Mouse (Mus musculus): Measurements from ENCODE around the gene Dbx2. TPM values are rescaled to one million over a fixed set of nuclear protein-coding genes. Genes with fewer than 3 reads are reported as not detected.

Dbx2 gene
- 8.1 and 9.4 TPM in 2 replicates for polyA plus RNA-seq (2014; fragmentation: Nextera tagmentation; extraction: Ambion mirVana)

DNA sequence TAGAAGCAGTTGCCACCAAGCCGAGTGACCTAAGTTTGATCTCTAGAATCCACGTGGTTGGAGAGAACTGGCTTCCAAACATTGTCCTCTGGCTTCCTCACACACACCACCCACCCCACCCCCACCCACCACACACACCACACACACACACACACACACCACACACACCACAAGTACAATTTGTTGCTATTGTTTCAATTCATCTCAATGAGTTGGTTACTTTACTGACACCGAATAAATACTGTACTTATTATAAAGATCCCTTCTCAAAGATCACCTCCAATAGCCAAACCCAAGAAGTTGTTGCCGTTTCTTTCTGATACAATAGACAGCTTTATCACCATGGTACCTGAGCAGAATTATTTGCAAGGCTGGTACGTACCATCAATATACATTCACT lies at the start of gene Dbx2:
Dbx2 (minus strand) TSS at position 101 of the 400 bp plus-strand sequence.
- Histone ChIP-seq H3K4me2 (replicated peaks) (peak within 1 kb of the TSS; percentile 63), H3K27ac (no peak within 1 kb of the TSS), H3K4me1 (replicated peaks; ENCODE audit: control insufficient read depth, insufficient read depth, low read length) (peaks cover 10% of the 10 kb centered on the region; the same call in 1 of the 2 replicates), H3K9ac (no peak within 1 kb of the TSS), H3K9me3 (ENCODE audit: control insufficient read depth, low read length) (no peaks in the 10 kb centered on the region), H3K27me3 (ENCODE audit: control insufficient read depth, insufficient read depth, low read length) (peaks cover 76% of the 10 kb centered on the region), H3K4me3 (replicated peaks; ENCODE audit: low read length) (peak within 1 kb of the TSS; percentile 33; the same call in 1 of the 2 replicates), H3K36me3 (replicated peaks; ENCODE audit: control insufficient read depth, insufficient read depth) (no peaks in the 10 kb centered on the region)
- 88% methylated on average over 5 of the region's 5 CpGs for WGBS
- DNase-seq (ENCODE audit: low spot score) (no peak), ATAC-seq (ENCODE audit: low FRiP score) (no peak)

DNA sequence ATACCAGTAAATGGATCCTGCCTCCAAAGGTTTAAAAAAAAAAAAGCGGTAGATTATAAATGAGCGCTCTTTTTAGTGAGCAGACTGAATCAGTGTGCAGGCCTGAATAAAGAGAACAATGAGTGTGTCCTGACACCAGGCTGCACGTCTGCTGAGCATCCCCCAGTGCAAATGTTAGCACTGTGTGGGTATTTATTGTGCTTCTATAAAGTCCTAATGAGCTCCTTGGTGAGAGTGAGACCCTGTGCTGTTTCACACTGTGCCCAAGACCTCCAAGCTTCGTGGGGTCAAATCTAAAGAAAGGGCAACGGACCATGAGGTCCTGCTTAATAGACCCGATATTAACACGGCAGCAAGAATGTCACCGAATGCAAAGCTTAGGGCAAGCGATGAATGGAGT lies 46.4 kb upstream of the Dbx2 start:
- H3K4me2 ChIP-seq (replicated peaks): no peak overlapping the region
- no peak for ATAC-seq (ENCODE audit: low FRiP score)

DNA sequence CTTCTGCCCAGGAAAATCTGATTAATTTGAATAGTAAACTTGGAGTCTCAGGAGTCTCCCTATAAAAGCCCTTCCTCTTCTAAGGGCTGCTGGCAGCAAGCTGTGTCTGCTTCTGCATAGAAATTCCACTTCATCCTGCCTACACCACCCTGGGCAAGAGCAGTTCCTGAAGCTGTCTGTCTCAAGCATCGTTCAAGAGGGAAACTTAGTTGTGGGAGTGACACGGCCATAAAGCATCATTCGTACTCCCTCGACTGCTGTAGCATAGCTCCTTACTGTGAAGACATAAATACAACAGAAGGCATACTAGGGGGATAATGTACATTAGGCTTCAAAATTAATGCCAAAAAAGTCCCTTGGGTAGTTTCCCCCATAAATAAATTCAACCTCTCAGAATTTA lies 45.8 kb upstream of the Dbx2 start:
- Histone ChIP-seq H3K4me1 (replicated peaks; ENCODE audit: control insufficient read depth, insufficient read depth, low read length) (peaks cover 16% of the 10 kb centered on the region), H3K9ac (no peak overlapping the region), H3K27ac (no peak overlapping the region), H3K4me3 (replicated peaks; ENCODE audit: low read length) (no peak overlapping the region), H3K4me2 (replicated peaks) (no peak overlapping the region), H3K36me3 (replicated peaks; ENCODE audit: control insufficient read depth, insufficient read depth) (no peaks in the 10 kb centered on the region), H3K27me3 (ENCODE audit: control insufficient read depth, insufficient read depth, low read length) (peaks cover 58% of the 10 kb centered on the region), H3K9me3 (ENCODE audit: control insufficient read depth, low read length) (no peaks in the 10 kb centered on the region)
- no peak for DNase-seq (ENCODE audit: low spot score)
- WGBS: 17% methylated on average over 4 of the region's 4 CpGs
- ATAC-seq (ENCODE audit: low FRiP score): no peak

More for the DNA sequence above, 46.4 kb upstream of the Dbx2 start:
- Histone ChIP-seq H3K4me1 (replicated peaks; ENCODE audit: control insufficient read depth, insufficient read depth, low read length) (peaks cover 16% of the 10 kb centered on the region), H3K27ac (no peak overlapping the region), H3K9ac (no peak overlapping the region), H3K4me3 (replicated peaks; ENCODE audit: low read length) (no peak overlapping the region), H3K36me3 (replicated peaks; ENCODE audit: control insufficient read depth, insufficient read depth) (no peaks in the 10 kb centered on the region), H3K9me3 (ENCODE audit: control insufficient read depth, low read length) (no peaks in the 10 kb centered on the region), H3K27me3 (ENCODE audit: control insufficient read depth, insufficient read depth, low read length) (peaks cover 58% of the 10 kb centered on the region)
- 6% methylated on average over 9 of the region's 9 CpGs for WGBS
- DNase-seq (ENCODE audit: low spot score): no peak

DNA sequence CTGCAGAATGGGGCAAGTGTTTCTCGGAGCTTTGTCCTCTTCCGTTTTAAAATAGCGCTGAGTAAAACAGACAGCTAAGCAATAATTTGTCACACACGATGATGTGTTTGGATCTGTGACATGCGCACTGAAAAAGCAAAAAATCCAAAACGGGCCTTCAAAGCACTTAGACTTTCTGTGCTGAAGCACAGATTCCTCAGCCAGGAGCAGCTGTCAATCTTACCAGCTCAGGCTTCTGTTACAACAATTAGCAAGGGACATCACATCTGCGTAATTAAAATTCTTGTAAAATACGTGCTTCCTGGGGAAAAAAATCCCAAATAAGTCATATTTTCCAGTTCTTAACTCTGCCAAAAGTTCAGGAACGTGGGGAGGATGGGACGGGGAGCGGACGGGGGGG lies 43.6 kb upstream of the Dbx2 start:
- DNase-seq (ENCODE audit: low spot score) (no peak), ATAC-seq (ENCODE audit: low FRiP score) (no peak)
- Histone ChIP-seq H3K27ac (no peak overlapping the region), H3K36me3 (replicated peaks; ENCODE audit: control insufficient read depth, insufficient read depth) (no peaks in the 10 kb centered on the region), H3K9me3 (ENCODE audit: control insufficient read depth, low read length) (no peaks in the 10 kb centered on the region), H3K27me3 (ENCODE audit: control insufficient read depth, insufficient read depth, low read length) (peaks cover 63% of the 10 kb centered on the region), H3K4me2 (replicated peaks) (no peak overlapping the region), H3K4me1 (replicated peaks; ENCODE audit: control insufficient read depth, insufficient read depth, low read length) (peaks cover 16% of the 10 kb centered on the region), H3K4me3 (replicated peaks; ENCODE audit: low read length) (no peak overlapping the region), H3K9ac (no peak overlapping the region)
- whole genome bisulfite sequencing: 79% methylated on average over 12 of the region's 12 CpGs

DNA sequence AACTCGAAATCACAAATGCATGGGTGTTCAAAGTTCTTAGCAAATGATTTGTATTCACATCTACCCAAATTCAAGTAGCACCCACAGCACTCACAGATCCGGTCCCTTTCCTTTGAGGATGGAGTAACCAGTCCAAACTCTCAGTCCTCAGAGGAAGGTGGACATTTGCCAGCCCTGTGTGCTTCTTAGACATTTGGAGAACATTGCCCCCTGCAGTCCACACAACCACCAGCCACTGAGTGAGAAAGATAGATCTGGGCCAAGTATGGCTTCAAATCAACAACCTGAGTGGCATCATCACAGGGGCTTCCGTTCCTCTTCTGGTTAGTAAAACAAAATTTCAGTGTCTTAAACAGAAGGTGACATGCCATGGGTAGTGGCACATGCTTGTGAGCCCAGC lies 38.0 kb upstream of the Dbx2 start:
- no peaks in the 10 kb centered on the region for H3K36me3 ChIP-seq (replicated peaks; ENCODE audit: control insufficient read depth, insufficient read depth)
- DNase-seq (ENCODE audit: low spot score): no peak
- no peak for ATAC-seq (ENCODE audit: low FRiP score)
- 0 out of 2 replicates have a peak, but pooled peaks cover 7% of the 10 kb centered on the region for H3K4me1 ChIP-seq (replicated peaks; ENCODE audit: control insufficient read depth, insufficient read depth, low read length)
- peaks cover 7% of the 10 kb centered on the region for H3K9me3 ChIP-seq (ENCODE audit: control insufficient read depth, low read length)
- H3K4me3 ChIP-seq (replicated peaks; ENCODE audit: low read length): no peak overlapping the region
- no peak overlapping the region for H3K4me2 ChIP-seq (replicated peaks)
- whole genome bisulfite sequencing: 96% methylated on average over 3 of the region's 3 CpGs
- H3K9ac ChIP-seq: no peak overlapping the region
- H3K27me3 ChIP-seq (ENCODE audit: control insufficient read depth, insufficient read depth, low read length): peaks cover 47% of the 10 kb centered on the region
- no peak overlapping the region for H3K27ac ChIP-seq

DNA sequence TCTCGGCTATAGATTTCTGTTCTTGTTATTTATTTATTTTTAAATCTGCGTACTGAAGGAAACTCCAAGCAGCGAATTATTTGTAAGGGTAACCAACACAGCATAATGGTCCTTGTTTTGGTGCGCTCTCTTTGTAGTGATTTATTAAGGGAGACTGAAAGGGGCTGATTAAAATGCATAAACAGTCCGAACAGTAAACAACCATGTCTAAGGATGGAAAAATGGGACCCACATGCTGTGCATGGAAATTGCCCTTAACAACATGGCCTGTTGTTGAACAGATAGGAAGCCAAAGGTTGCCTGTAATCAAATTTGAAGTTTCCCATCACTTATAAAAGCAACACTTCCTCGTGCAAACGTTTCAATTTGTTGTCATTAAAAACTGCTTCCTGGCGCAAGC lies 35.8 kb upstream of the Dbx2 start:
- Histone ChIP-seq H3K9me3 (ENCODE audit: control insufficient read depth, low read length) (peaks cover 7% of the 10 kb centered on the region), H3K4me2 (replicated peaks) (peak overlapping the region; percentile 23; the same call in 1 of the 2 replicates), H3K4me1 (replicated peaks; ENCODE audit: control insufficient read depth, insufficient read depth, low read length) (0 out of 2 replicates have a peak, but pooled peaks cover 7% of the 10 kb centered on the region), H3K4me3 (replicated peaks; ENCODE audit: low read length) (no peak overlapping the region), H3K36me3 (replicated peaks; ENCODE audit: control insufficient read depth, insufficient read depth) (no peaks in the 10 kb centered on the region), H3K27me3 (ENCODE audit: control insufficient read depth, insufficient read depth, low read length) (peaks cover 38% of the 10 kb centered on the region), H3K9ac (no peak overlapping the region), H3K27ac (0 out of 2 replicates have a peak overlapping the region, but pooled peaks have one; percentile 44)
- ATAC-seq (ENCODE audit: low FRiP score): peak; percentile 43; the same call in 1 of the 2 replicates
- no peak for DNase-seq (ENCODE audit: low spot score)
- 21% methylated on average over 8 of the region's 8 CpGs for WGBS

DNA sequence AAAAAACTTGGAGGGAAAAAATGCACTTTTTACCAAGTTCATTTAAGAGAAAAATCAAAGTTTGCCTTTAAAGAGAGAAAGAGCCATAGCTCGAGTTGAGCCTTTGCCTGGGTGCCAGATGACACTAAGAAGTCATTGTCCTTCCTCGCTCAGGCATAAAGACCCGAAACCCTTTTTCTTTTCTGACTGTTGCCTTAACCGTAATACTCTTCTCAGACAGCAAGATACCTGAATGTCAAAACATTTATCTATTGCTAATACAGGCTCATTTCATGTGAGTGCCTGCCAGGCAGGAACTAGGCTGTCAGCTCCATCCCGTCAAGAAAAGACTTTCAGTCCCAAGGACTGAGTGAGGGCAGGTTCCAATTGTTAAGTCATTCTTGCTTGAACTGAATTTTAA lies 35.4 kb upstream of the Dbx2 start:
- Histone ChIP-seq H3K9me3 (ENCODE audit: control insufficient read depth, low read length) (peaks cover 7% of the 10 kb centered on the region), H3K4me3 (replicated peaks; ENCODE audit: low read length) (no peak overlapping the region), H3K36me3 (replicated peaks; ENCODE audit: control insufficient read depth, insufficient read depth) (no peaks in the 10 kb centered on the region), H3K4me2 (replicated peaks) (peak overlapping the region; percentile 23; the same call in 1 of the 2 replicates), H3K27ac (0 out of 2 replicates have a peak overlapping the region, but pooled peaks have one; percentile 44), H3K9ac (0 out of 2 replicates have a peak overlapping the region, but pooled peaks have one; percentile 20), H3K4me1 (replicated peaks; ENCODE audit: control insufficient read depth, insufficient read depth, low read length) (0 out of 2 replicates have a peak, but pooled peaks cover 7% of the 10 kb centered on the region), H3K27me3 (ENCODE audit: control insufficient read depth, insufficient read depth, low read length) (peaks cover 36% of the 10 kb centered on the region)
- ATAC-seq (ENCODE audit: low FRiP score): no peak
- DNase-seq (ENCODE audit: low spot score): peak; percentile 35
- 10% methylated on average over 5 of the region's 5 CpGs for WGBS

DNA sequence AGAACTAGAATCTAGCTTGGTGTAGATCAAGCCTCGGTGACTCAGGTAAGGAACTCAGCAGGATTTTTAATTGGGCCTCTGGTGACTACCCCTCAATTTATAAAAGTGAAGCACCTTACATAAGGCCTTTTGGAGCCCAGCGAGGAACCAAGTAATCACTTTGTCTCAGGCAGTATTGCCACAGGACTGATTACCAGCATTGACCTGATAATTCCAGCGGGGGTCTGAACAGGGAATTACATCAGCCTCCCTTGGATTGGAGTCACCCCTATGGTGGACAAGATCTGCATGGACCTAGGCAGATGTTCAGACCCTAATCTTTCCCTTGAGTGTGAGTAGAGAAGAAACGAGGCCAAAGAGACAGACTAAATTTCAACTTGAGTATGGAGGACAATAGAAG lies 26.9 kb upstream of the Dbx2 start:
- no peak for ATAC-seq (ENCODE audit: low FRiP score)
- Histone ChIP-seq H3K4me3 (replicated peaks; ENCODE audit: low read length) (no peak overlapping the region), H3K4me2 (replicated peaks) (no peak overlapping the region), H3K9ac (no peak overlapping the region), H3K27ac (no peak overlapping the region), H3K4me1 (replicated peaks; ENCODE audit: control insufficient read depth, insufficient read depth, low read length) (no peaks in the 10 kb centered on the region), H3K9me3 (ENCODE audit: control insufficient read depth, low read length) (peaks cover 7% of the 10 kb centered on the region; the same call in 1 of the 2 replicates), H3K36me3 (replicated peaks; ENCODE audit: control insufficient read depth, insufficient read depth) (no peaks in the 10 kb centered on the region), H3K27me3 (ENCODE audit: control insufficient read depth, insufficient read depth, low read length) (peaks cover 15% of the 10 kb centered on the region)
- 87% methylated on average over 4 of the region's 4 CpGs for WGBS
- no peak for DNase-seq (ENCODE audit: low spot score)

DNA sequence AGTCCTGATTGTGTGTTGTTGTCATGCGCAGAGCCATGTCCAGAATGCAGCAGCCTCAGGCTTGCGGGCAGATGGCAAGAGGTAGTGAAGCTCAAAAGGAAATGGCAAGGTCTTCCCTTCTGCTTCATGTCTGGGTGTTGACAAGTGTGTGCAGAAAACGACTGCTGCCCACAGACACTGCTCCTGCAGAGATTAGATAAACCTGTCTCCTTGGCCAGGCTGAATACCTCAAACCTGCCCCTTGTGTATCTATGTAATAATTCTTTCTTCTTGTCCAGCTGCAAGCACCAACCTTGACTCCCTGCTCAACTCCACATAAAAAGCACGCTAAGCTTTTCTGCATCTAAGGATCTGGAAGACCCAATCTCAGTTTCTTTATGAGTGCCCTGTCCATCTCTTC lies 19.9 kb upstream of the Dbx2 start:
- Histone ChIP-seq H3K27me3 (ENCODE audit: control insufficient read depth, insufficient read depth, low read length) (no peaks in the 10 kb centered on the region), H3K27ac (no peak overlapping the region), H3K9ac (no peak overlapping the region), H3K36me3 (replicated peaks; ENCODE audit: control insufficient read depth, insufficient read depth) (no peaks in the 10 kb centered on the region), H3K4me1 (replicated peaks; ENCODE audit: control insufficient read depth, insufficient read depth, low read length) (no peaks in the 10 kb centered on the region), H3K4me3 (replicated peaks; ENCODE audit: low read length) (no peak overlapping the region), H3K9me3 (ENCODE audit: control insufficient read depth, low read length) (no peaks in the 10 kb centered on the region), H3K4me2 (replicated peaks) (no peak overlapping the region)
- WGBS: 92% methylated on average over 4 of the region's 4 CpGs
- no peak for ATAC-seq (ENCODE audit: low FRiP score)
- no peak for DNase-seq (ENCODE audit: low spot score)

DNA sequence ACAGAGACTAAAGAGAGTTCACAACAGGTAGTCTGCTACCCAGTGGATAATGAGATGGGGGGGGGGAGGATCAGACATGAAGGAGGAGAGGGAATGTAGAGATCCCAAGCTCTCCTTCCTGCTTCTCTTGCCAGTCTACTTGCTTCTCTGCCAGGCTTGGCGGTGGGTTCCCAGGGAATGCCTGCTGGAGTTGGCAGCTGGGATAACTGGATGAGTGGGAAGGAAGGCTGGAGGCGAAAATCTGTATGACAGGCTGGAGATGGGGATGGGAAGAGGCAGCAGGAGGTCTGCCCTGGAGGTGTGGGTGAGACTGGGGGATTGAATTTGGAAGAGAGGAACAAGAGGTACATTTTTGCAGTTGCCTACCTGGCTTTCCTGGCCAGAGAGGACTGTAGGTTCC lies 19.4 kb upstream of the Dbx2 start:
- Histone ChIP-seq H3K4me2 (replicated peaks) (no peak overlapping the region), H3K9me3 (ENCODE audit: control insufficient read depth, low read length) (no peaks in the 10 kb centered on the region), H3K9ac (no peak overlapping the region), H3K36me3 (replicated peaks; ENCODE audit: control insufficient read depth, insufficient read depth) (no peaks in the 10 kb centered on the region), H3K27ac (no peak overlapping the region), H3K27me3 (ENCODE audit: control insufficient read depth, insufficient read depth, low read length) (no peaks in the 10 kb centered on the region), H3K4me3 (replicated peaks; ENCODE audit: low read length) (no peak overlapping the region), H3K4me1 (replicated peaks; ENCODE audit: control insufficient read depth, insufficient read depth, low read length) (no peaks in the 10 kb centered on the region)
- WGBS: 86% methylated on average over 2 of the region's 2 CpGs
- no peak for DNase-seq (ENCODE audit: low spot score)
- no peak for ATAC-seq (ENCODE audit: low FRiP score)

Measured in hindbrain, embryonic 14.5 days (tissue).